Mouse (Mus musculus) forelimb bud, embryonic 11.5 days (tissue): Measurements from ENCODE around the gene Tacc3.

Experiments used
- DNase-seq: peaks from one replicate; pipeline ENCODE4 v3.0.0-alpha.2; 2012; ENCODE audit warnings: low read depth, low spot score

Tacc3 gene

DNA sequence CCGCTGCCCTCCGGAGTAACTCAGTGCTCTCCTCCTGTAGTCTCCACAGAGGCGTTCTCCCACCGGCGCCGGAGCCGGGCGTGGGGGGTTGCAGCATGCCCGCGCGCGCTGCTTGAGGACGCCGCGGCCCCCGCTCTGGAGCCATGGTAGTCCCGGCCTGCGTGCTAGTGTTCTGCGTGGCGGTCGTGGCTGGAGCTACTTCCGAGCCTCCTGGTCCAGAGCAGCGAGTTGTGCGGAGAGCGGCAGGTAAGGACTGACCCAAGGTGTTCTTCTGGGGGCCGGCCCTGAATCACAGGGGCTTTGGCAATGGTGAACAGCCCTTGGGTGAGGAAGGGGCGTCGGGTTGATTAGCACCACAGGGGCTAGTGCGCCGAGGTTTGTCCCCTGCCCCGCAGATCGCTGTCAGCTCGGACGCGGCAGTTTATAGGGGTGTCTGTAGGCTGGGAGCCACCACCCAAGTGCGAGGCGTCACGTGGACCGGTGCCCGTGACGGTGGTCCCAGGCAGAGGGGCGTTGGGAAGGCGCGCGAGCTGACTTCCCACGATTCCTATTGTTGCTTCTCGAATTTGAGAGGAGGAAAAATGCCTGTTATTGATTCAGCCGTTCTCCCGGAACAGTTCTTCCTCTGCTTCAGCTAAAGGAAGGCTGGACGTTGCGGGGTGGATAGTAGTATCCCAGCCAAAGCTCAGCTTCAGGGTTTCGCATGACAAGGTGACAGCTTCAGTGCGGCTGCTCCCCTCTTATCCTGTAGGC, 64.5 kb downstream of the Tacc3 start:
- no peak for DNase-seq

DNA sequence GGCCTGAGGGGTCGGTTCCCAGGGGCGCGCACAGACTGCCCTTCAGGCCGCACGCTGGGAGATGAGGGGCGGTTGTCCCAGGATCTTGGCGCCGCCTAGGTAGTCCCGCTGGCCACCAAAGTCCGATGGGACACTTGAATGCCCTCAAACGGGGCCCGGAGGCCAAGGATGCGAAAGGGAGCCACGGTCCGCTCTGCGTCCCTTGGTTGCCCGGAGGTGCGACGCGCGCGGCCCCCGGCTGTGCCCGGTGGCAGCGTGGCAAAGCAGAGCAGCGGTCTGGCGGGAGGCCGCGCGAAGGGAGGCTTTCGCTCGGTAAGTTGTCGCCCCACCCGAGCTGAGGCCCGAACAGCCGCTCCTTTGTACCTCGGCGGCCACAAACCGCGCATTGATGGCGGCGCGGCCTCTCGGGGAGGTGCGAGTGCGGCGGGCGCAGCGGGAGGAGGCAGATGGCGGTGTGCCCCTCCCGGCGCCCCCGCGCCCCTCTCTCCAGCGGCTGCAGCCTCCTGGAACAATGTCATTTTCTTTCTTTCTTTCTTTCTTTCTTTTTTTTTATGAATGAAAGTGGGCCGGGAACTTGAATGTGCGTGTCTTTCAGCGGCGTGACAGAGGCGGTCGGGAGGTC, 65.2 kb downstream of the Tacc3 start:
- no peak for DNase-seq

GRCm38 (mm10) chr5:33723641-33724465, 65.9 kb downstream of the Tacc3 start:
- DNase-seq = peak; percentile 40

GRCm38 (mm10) chr5:33726081-33726647, 68.2 kb downstream of the Tacc3 start:
- no peak for DNase-seq

DNA sequence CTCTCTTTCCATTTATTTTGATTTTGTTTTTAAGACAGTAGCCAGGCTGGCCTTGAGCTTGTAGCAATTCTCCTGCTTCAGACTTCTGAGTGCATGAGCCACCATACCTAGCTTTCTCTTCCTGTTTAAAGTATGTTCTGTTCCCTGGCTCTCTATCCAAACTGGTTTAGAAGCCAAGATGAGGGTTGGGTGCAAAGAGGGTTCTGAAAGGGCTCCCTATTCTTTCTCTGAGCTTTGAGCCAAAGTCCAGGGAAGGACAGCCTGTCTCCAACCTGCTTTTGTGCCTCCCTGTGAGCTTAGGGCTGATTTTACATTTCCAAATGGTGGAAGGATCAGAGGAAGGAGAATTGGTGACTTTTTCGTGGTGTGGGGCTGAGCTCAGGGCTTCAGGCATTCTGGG, 69.0 kb downstream of the Tacc3 start:
- DNase-seq = no peak
